ENCODE assay signal across 19 mouse cellular contexts in the genomic region with DNA sequence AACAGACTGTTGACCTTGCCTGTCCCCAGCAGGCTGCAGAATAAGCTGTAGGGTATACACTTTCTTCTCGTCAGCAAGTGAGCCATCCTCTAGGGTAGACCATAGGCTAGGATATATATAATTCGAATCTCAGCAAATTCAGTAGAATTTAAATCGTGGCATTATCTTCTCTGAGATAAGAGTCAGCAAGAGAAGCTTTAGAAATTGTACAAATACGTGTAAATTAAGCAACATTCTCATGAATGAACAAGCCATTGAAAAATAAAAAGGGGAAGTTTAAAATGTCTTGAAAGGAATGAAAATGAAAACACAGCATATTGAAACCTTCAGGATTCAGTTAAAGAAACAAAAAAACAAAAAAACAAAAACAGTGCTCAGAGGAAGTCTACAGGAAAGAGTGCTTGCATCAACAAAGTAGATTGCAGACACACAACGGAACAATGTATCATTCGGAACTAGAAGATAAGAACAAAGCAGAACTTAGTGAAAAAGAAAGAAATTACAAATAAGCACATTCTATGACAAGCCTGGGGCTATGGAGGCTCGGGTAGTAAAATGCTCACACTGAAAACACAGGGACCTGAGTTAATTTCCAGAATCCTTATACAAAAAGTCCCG. TPM values are rescaled to one million over a fixed set of nuclear protein-coding genes. Genes with fewer than 3 reads are reported as not detected.
DNase-seq lines count a peak whose midpoint lies in the region; ATAC-seq and TF ChIP-seq lines count a peak whose summit lies in the region.
"Had no signal": no experiment of that assay in that cellular context is flagged by ENCODE, and none has a peak within 500 bp of the region (broad histone marks: within the 10 kb centered on the region; RNA-seq: fewer than 3 reads in every experiment).

No protein-coding gene starts in this region.

- no peak for TF ChIP-seq POLR2A in MEL (IDR thresholded peaks at IDR 0.05; ENCODE audit: control insufficient read depth in 1 of 2, insufficient read depth in 1 of 2, low read depth in 1 of 2, low read length in 2 of 2, poor library complexity in 1 of 2)

- H3K4me3 ChIP-seq in liver, embryonic 16.5 days (ENCODE audit: low read depth, low read length): no peak overlapping the region
- H3K4me3 ChIP-seq in liver, embryonic 11.5 days (ENCODE audit: low read depth, low read length): no peak overlapping the region
- H3K4me3 ChIP-seq in MEL (ENCODE audit: control insufficient read depth in 1 of 2, insufficient read depth in 1 of 2, low read depth in 2 of 2, low read length in 2 of 2): peak overlapping the region; percentile 23 to 61; a peak in 2 of 4 replicates
- no peak overlapping the region for H3K4me3 ChIP-seq in hindbrain, embryonic 10.5 days
- H3K4me3 ChIP-seq: embryonic facial prominence, embryonic 10.5 days; forebrain, embryonic 15.5 days; hindbrain, embryonic 12.5 days had no signal

- H3K9me3 ChIP-seq in liver, embryonic 16.5 days (replicated peaks; ENCODE audit: control insufficient read depth, low read length): no peaks in the 10 kb centered on the region
- no peaks in the 10 kb centered on the region for H3K9me3 ChIP-seq in liver, embryonic 11.5 days (ENCODE audit: control insufficient read depth, low read length)
- no peaks in the 10 kb centered on the region for H3K9me3 ChIP-seq in MEL (replicated peaks; ENCODE audit: insufficient read depth, low read length)
- H3K9me3 ChIP-seq in hindbrain, embryonic 10.5 days: peaks cover 4% of the 10 kb centered on the region; the same call in 1 of the 2 replicates
- H3K9me3 ChIP-seq: embryonic facial prominence, embryonic 10.5 days; forebrain, embryonic 15.5 days; hindbrain, embryonic 12.5 days had no signal

- H3K36me3 ChIP-seq in liver, embryonic 16.5 days (ENCODE audit: control insufficient read depth, insufficient read depth): no peaks in the 10 kb centered on the region
- no peaks in the 10 kb centered on the region for H3K36me3 ChIP-seq in liver, embryonic 11.5 days (ENCODE audit: control insufficient read depth, insufficient read depth, low read length)
- H3K36me3 ChIP-seq in MEL (ENCODE audit: control insufficient read depth in 1 of 2, insufficient read depth in 2 of 2, low read length in 2 of 2): peaks cover 0 to 23% of the 10 kb centered on the region in 2 experiments; a peak in 2 of 4 replicates
- no peaks in the 10 kb centered on the region for H3K36me3 ChIP-seq in hindbrain, embryonic 10.5 days
- H3K36me3 ChIP-seq: embryonic facial prominence, embryonic 10.5 days; forebrain, embryonic 15.5 days; hindbrain, embryonic 12.5 days had no signal

- no peak for DNase-seq in liver, embryonic 11.5 days (ENCODE audit: low spot score)
- peak; percentile 76 for DNase-seq in MEL (ENCODE audit: low read depth, low spot score)
- no peak for DNase-seq in hindbrain, embryonic 10.5 days (ENCODE audit: low spot score)
- DNase-seq in right cerebral cortex, adult 2 months (ENCODE audit: low spot score in 2 of 2): no peak
- no peak for DNase-seq in adrenal gland, adult (ENCODE audit: inconsistent age in 2 of 2, low spot score in 1 of 2)
- DNase-seq: adrenal gland, postnatal 25 days; cerebellum, adult 11 months; cerebellum, adult 9-11 months; gastrocnemius, postnatal 36 days; kidney, postnatal 25 days; lung, adult 2 months; lung, postnatal 14 days; right cerebral cortex, postnatal 14 days had no signal

- no peaks in the 10 kb centered on the region for H3K79me2 ChIP-seq in MEL (ENCODE audit: control insufficient read depth, insufficient read depth, low read length, poor library complexity)

- TF ChIP-seq EP300 in MEL (IDR thresholded peaks at IDR 0.05; ENCODE audit: low read depth in 1 of 2, low read length in 2 of 2): peak; percentile 91 to 94

- ATAC-seq in liver, embryonic 16.5 days (ENCODE audit: low read depth): no peak; the same call in 1 of the 2 replicates
- ATAC-seq in liver, embryonic 11.5 days (replicated peaks; ENCODE audit: low FRiP score): no peak
- ATAC-seq in hematopoietic stem cell, adult 5-6 weeks (replicated peaks in 1 of 2; ENCODE audit: insufficient read depth in 1 of 2, low FRiP score in 2 of 2, low TSS enrichment in 1 of 2, low read depth in 1 of 2, poor library complexity in 2 of 2, severe bottlenecking in 2 of 2): peak; percentile 74 to 75
- ATAC-seq: forebrain, embryonic 15.5 days; intestine, postnatal 0 days had no signal

- peaks cover 4% of the 10 kb centered on the region for H3K4me1 ChIP-seq in liver, embryonic 16.5 days (ENCODE audit: control insufficient read depth, low read depth, low read length)
- H3K4me1 ChIP-seq in liver, embryonic 11.5 days (replicated peaks; ENCODE audit: control insufficient read depth, insufficient read depth, low read length): peaks cover 3% of the 10 kb centered on the region; the same call in 1 of the 2 replicates
- peaks cover 0 to 16% of the 10 kb centered on the region in 2 experiments; a peak in 3 of 4 replicates for H3K4me1 ChIP-seq in MEL (ENCODE audit: control insufficient read depth in 1 of 2, insufficient read depth in 2 of 2, low read length in 2 of 2)
- H3K4me1 ChIP-seq in hindbrain, embryonic 10.5 days (replicated peaks): no peaks in the 10 kb centered on the region
- H3K4me1 ChIP-seq: embryonic facial prominence, embryonic 10.5 days; forebrain, embryonic 15.5 days; hindbrain, embryonic 12.5 days had no signal

- no peak; the same call in 1 of the 2 replicates for TF ChIP-seq RAD21 in MEL (IDR thresholded peaks at IDR 0.05; ENCODE audit: low read depth, low read length)

- no peaks in the 10 kb centered on the region for H3K27me3 ChIP-seq in liver, embryonic 16.5 days (ENCODE audit: control insufficient read depth, insufficient read depth, low read depth, low read length)
- no peaks in the 10 kb centered on the region for H3K27me3 ChIP-seq in liver, embryonic 11.5 days (replicated peaks; ENCODE audit: control insufficient read depth, insufficient read depth, low read length)
- H3K27me3 ChIP-seq in MEL (ENCODE audit: control insufficient read depth in 1 of 2, insufficient read depth in 2 of 2, low read length in 2 of 2): no peaks in the 10 kb centered on the region
- H3K27me3 ChIP-seq in hindbrain, embryonic 10.5 days (ENCODE audit: insufficient read depth, poor library complexity, severe bottlenecking): no peaks in the 10 kb centered on the region
- H3K27me3 ChIP-seq: forebrain, embryonic 15.5 days; hindbrain, embryonic 12.5 days had no signal

- 24% methylated on average over 8 of the region's 8 CpGs for WGBS in liver, embryonic 16.5 days (ENCODE audit: insufficient replicate concordance)
- WGBS in liver, embryonic 11.5 days: 48% methylated on average over 8 of the region's 8 CpGs
- 81% methylated on average over 8 of the region's 8 CpGs for WGBS in hindbrain, embryonic 10.5 days

- H3K9ac ChIP-seq in liver, embryonic 16.5 days (ENCODE audit: low read depth, low read length): no peak overlapping the region
- H3K9ac ChIP-seq in liver, embryonic 11.5 days (ENCODE audit: low read depth, low read length): no peak overlapping the region
- peak overlapping the region; percentile 40 for H3K9ac ChIP-seq in MEL (ENCODE audit: control insufficient read depth, low read depth, low read length, poor library complexity, severe bottlenecking)
- H3K9ac ChIP-seq: forebrain, embryonic 15.5 days; hindbrain, embryonic 12.5 days had no signal

- H3K4me2 ChIP-seq in liver, embryonic 16.5 days (ENCODE audit: low read depth, low read length): no peak overlapping the region
- no peak overlapping the region for H3K4me2 ChIP-seq in liver, embryonic 11.5 days
- H3K4me2 ChIP-seq: forebrain, embryonic 15.5 days; hindbrain, embryonic 12.5 days had no signal

- peak overlapping the region; percentile 62 for H3K27ac ChIP-seq in liver, embryonic 16.5 days (ENCODE audit: low read length)
- H3K27ac ChIP-seq in liver, embryonic 11.5 days (ENCODE audit: low read depth, low read length): no peak overlapping the region
- H3K27ac ChIP-seq in MEL (ENCODE audit: control insufficient read depth, low read depth, low read length): peak overlapping the region; percentile 74; the same call in 1 of the 2 replicates
- no peak overlapping the region for H3K27ac ChIP-seq in hindbrain, embryonic 10.5 days
- H3K27ac ChIP-seq: embryonic facial prominence, embryonic 10.5 days; forebrain, embryonic 15.5 days; hindbrain, embryonic 12.5 days had no signal

- no peak for TF ChIP-seq CTCF in MEL (IDR thresholded peaks at IDR 0.05 in 2 of 3, conservative IDR thresholded peaks at IDR 0.05 in 1 of 3; ENCODE audit: control insufficient read depth in 1 of 3, insufficient read depth in 1 of 3, low read depth in 2 of 3, low read length in 3 of 3, poor library complexity in 1 of 3, severe bottlenecking in 1 of 3)

TF ChIP-seq in MEL, 35 proteins besides CTCF, POLR2A, EP300 and RAD21 (continues in another document):
- TF ChIP-seq GABPA (IDR thresholded peaks at IDR 0.05; ENCODE audit: low read depth, low read length) (no peak), GATA1 (IDR thresholded peaks at IDR 0.05; ENCODE audit: low read depth, low read length) (peak; percentile 87), USF2 (IDR thresholded peaks at IDR 0.05; ENCODE audit: borderline replicate concordance in 1 of 2, insufficient read depth in 1 of 2, low read depth in 1 of 2, low read length in 2 of 2) (no peak), SMC3 (IDR thresholded peaks at IDR 0.05; ENCODE audit: low read depth, low read length) (peak; percentile 33), CHD1 (IDR thresholded peaks at IDR 0.05; ENCODE audit: low read depth, low read length) (no peak), ZMIZ1 (IDR thresholded peaks at IDR 0.05; ENCODE audit: low read depth, low read length) (no peak), TCF12 (IDR thresholded peaks at IDR 0.05; ENCODE audit: low read depth, low read length) (peak; percentile 81), RCOR1 (IDR thresholded peaks at IDR 0.05; ENCODE audit: low read depth, low read length) (peak; percentile 94)

RNA-seq across cellular contexts. Expression of gene Hsdl2, which starts 15.7 kb away (rescaled TPM):
- 20.9 and 21.3 TPM in 2 replicates for polyA plus RNA-seq in liver, embryonic 16.5 days (2015; fragmentation: Nextera tagmentation; extraction: Ambion mirVana)
- polyA plus RNA-seq in liver, embryonic 11.5 days (2014; fragmentation: Nextera tagmentation; extraction: Ambion mirVana): 22.4 and 25.8 TPM in 2 replicates
- total RNA-seq in MEL (2012; rRNA removed): 8.4 and 10.6 TPM in 2 replicates
- 10 to 100 TPM in 1 of 2 experiments, not detected in 1; 15.0 TPM for polyA plus RNA-seq in MEL (2012; ENCODE audit: insufficient read depth in 1 of 2, insufficient read length in 2 of 2, low read depth in 1 of 2, low replicate concordance in 2 of 2, missing spikeins in 1 of 2)
- total RNA-seq in hematopoietic stem cell, adult 5-6 weeks (2017): 30.5 and 33.6 TPM in 2 replicates
- polyA plus RNA-seq in hindbrain, embryonic 10.5 days (2016; fragmentation: Nextera tagmentation; extraction: Ambion mirVana): 23.5 and 27.6 TPM in 2 replicates

RNA-seq across cellular contexts. Expression of gene Ptbp3, which starts 16.5 kb away (rescaled TPM):
- polyA plus RNA-seq in liver, embryonic 16.5 days (2015; fragmentation: Nextera tagmentation; extraction: Ambion mirVana): 52.4 and 54.2 TPM in 2 replicates
- 77.7 and 80.0 TPM in 2 replicates for polyA plus RNA-seq in liver, embryonic 11.5 days (2014; fragmentation: Nextera tagmentation; extraction: Ambion mirVana)
- 78.8 and 90.0 TPM in 2 replicates for total RNA-seq in MEL (2012; rRNA removed)
- polyA plus RNA-seq in MEL (2012; ENCODE audit: insufficient read depth in 1 of 2, insufficient read length in 2 of 2, low read depth in 1 of 2, low replicate concordance in 2 of 2, missing spikeins in 1 of 2): 100 to 1,000 TPM; 121 to 315 TPM
- 215 and 216 TPM in 2 replicates for total RNA-seq in hematopoietic stem cell, adult 5-6 weeks (2017)
- 23.2 and 31.9 TPM in 2 replicates for polyA plus RNA-seq in hindbrain, embryonic 10.5 days (2016; fragmentation: Nextera tagmentation; extraction: Ambion mirVana)

Comparison
In these comparisons a context has a peak if more than half of its experiments do, and no peak if none do; other contexts are left out.
1. H3K27ac ChIP-seq: peak in liver, embryonic 16.5 days (single experiment) and MEL (single experiment); none in liver, embryonic 11.5 days (single experiment) and hindbrain, embryonic 10.5 days (single experiment).
2. ATAC-seq: peak in hematopoietic stem cell, adult 5-6 weeks (2 of 2); none in liver, embryonic 16.5 days (single experiment) and liver, embryonic 11.5 days (single experiment).
3. H3K4me3 ChIP-seq: peak in MEL (2 of 2); none in liver, embryonic 16.5 days (single experiment), liver, embryonic 11.5 days (single experiment) and hindbrain, embryonic 10.5 days (single experiment).